Mouse (Mus musculus) kidney, adult 2 months (tissue): ENCODE data around the gene Tspear.

Experiments
- CTCF ChIP-seq: fragments of 200-500 bp; conservative IDR thresholded peaks from 2 replicates; pipeline ENCODE4 v1.5.1; 2011; ENCODE audit warnings: low read depth, mild to moderate bottlenecking, control low read depth, low read length, moderate library complexity, mixed read lengths; ENCODE audit not compliant: insufficient read depth, insufficient read length
- POLR2A ChIP-seq: fragments of 200-500 bp; IDR thresholded peaks from one replicate; pipeline ENCODE4 v1.6.1; 2011; ENCODE audit warnings: low read depth, low read length, control low read depth

DNA sequence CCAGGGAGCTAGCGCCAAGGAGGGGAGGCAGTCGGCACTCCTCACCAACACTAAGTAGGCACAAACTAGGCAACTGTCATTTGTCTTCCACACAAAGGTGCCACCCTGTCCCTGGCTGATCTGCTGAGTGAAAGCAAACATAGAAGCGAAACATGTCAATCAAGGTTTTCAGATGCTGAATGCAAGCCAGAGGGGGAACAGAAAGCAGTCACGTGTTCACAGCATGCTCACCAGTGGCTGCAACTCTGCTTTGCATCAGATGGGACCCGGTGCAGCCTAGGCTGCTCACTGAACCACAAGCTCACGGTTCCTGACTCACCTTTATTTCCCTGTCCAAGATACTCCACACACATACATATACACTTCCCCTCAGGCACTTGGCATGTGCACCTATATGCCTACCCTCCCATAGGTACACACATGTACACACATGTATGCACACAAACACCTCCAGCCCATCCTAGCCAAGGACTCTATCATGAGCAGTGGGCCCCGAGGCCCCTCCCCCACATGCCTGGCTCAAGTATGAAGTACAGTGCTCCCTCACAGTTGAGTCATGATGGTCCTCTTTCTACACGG lies 204.7 kb downstream of the Tspear start:
- no peak for TF ChIP-seq CTCF
- TF ChIP-seq POLR2A, result no peak
